Mouse (Mus musculus): ENCODE measurements at regions not wholly inside any gene's neighbourhood (a gene's known extent, or its start where the extent isn't known, plus 50 kb on each side); places are given as distances from the start of the nearest gene placed in this dataset.

DNA sequence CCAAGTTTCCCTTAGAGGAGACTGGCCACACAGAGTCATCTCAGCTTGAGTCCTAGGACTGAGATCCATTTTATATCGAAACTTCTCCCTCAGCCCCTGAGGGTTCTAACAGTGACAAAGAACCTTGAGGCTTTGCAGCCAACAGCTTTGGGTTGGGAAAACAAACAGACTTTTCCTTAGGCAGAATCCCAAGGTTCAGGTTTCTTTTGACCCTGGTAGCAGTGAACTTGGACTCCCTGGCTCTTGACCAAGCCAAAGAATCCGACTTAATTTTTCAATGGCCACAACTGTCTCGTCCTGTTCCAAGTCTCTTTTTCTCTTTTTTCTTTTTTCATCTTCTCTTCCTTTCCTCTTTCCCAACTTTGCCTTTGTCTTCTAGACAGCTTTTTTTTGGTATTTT is 60.9 kb upstream of the Serpine2 start:
- TF ChIP-seq CTCF (IDR thresholded peaks at IDR 0.05 in 2 of 3, conservative IDR thresholded peaks at IDR 0.05 in 1 of 3; ENCODE audit: control insufficient read depth in 1 of 3, insufficient read depth in 1 of 3, low read depth in 2 of 3, low read length in 3 of 3, poor library complexity in 1 of 3, severe bottlenecking in 1 of 3) = no peak
- no peak for TF ChIP-seq MYB (IDR thresholded peaks at IDR 0.05; ENCODE audit: low read depth, low read length)
- TF ChIP-seq BHLHE40 (IDR thresholded peaks at IDR 0.05; ENCODE audit: borderline replicate concordance, low read depth, low read length) = no peak
- TF ChIP-seq MXI1 (IDR thresholded peaks at IDR 0.05; ENCODE audit: low read depth, low read length) = no peak
- no peak for TF ChIP-seq GATA1 (IDR thresholded peaks at IDR 0.05; ENCODE audit: low read depth, low read length)
- no peak for TF ChIP-seq MAZ (IDR thresholded peaks at IDR 0.05; ENCODE audit: low read depth, low read length)
- TF ChIP-seq USF1 (IDR thresholded peaks at IDR 0.05; ENCODE audit: low read depth, low read length) = no peak
- TF ChIP-seq ETS1 (IDR thresholded peaks at IDR 0.05; ENCODE audit: low read depth, low read length) = no peak
- no peak for TF ChIP-seq MAX (IDR thresholded peaks at IDR 0.05; ENCODE audit: low read length)
- TF ChIP-seq ZKSCAN1 (IDR thresholded peaks at IDR 0.05; ENCODE audit: low read depth, low read length) = no peak
- TF ChIP-seq POLR2A (IDR thresholded peaks at IDR 0.05; ENCODE audit: control insufficient read depth in 1 of 2, insufficient read depth in 1 of 2, low read depth in 1 of 2, low read length in 2 of 2, poor library complexity in 1 of 2) = no peak

Data from MEL (cell line).